Mouse (Mus musculus): Measurements from ENCODE around the gene Kcns1.

Gene Kcns1

GRCm38 (mm10) chr2:164126533-164126955, 44.4 kb downstream of the Kcns1 start:
- in situ Hi-C loops (cut with MseI, MboI): no loop called here

- in situ Hi-C loops (cut with MseI, MboI): no loop called here
These were observed 47.6 kb downstream of the Kcns1 start for GRCm38 (mm10) chr2:164123169-164123766.

GRCm38 (mm10) chr2:164119503-164119902, 51.4 kb downstream of the Kcns1 start:
- in situ Hi-C loops (cut with MseI, MboI): loop anchor here in 1 of 2 experiments (10.0 kb wide), 1 partner anchor 235 kb away; no protein-coding TSS in a partner anchor

GRCm38 (mm10) chr2:164115531-164115930, 55.4 kb downstream of the Kcns1 start:
- in situ Hi-C loops (cut with MseI, MboI): loop anchor here in 1 of 2 experiments (10.0 kb wide), 1 partner anchor 239 kb away; no protein-coding TSS in a partner anchor

- in situ Hi-C loops (cut with MseI, MboI): loop anchor here in 1 of 2 experiments (10.0 kb wide), 1 partner anchor 241 kb away; no protein-coding TSS in a partner anchor
These were observed 56.9 kb downstream of the Kcns1 start for GRCm38 (mm10) chr2:164114051-164114450.

Measured in mouse trophoblast stem cell (cell line).